Mouse (Mus musculus) spleen, adult 18-20 months (tissue): ENCODE results near the gene Klf13.

Source experiments
- DNase-seq, 2 experiments: peaks; one replicate each; pipeline ENCODE4 v3.0.0; 2022; ENCODE audit warnings: mixed read lengths in 2 of 2

Klf13 gene

DNA sequence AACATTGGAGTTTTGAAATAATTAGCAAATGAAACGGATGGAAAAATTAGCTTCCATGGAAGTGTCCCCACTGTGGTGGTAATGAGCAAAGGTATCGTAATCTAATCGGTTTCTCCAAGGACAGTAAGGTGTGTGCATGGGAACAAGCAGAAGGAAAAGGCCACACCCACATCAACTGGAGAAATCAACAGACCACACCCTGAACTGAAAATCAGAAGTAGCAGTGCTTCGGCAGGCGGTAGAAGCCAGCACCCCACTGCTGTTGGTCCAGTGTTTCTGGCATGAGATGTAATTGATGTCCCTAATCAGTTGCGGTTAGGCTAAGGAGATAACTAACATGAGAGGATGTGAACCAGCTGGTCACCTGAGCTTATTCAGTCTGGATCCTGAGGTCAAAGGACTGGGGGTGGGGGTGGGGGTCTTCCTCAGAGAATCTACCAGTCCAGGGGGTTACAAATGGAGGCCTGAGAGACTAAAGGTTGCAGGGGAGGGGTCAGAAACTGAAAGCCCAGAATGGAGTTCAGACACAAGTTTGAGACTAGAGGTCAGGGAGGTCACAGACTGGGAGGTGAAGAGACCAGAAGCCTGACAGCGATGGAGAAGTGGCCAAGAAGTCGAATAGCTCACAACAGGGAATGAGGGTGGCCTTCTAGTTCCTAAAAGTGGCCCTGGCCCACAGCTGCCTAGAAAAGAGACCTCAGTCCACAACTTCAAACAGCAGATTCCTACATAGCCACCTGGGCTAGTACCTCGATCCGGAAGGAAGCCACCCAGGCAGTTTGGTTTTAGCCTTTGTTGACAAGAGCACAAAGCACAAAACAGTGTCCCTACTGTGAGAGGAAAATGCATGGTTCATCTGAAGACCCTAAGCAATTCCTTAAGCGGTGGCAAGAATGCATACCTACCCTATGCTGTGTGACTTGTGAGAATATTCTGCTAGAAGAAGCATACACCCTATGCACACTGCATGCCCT lies 9.1 kb upstream of the Klf13 start:
- DNase-seq: no peak

DNA sequence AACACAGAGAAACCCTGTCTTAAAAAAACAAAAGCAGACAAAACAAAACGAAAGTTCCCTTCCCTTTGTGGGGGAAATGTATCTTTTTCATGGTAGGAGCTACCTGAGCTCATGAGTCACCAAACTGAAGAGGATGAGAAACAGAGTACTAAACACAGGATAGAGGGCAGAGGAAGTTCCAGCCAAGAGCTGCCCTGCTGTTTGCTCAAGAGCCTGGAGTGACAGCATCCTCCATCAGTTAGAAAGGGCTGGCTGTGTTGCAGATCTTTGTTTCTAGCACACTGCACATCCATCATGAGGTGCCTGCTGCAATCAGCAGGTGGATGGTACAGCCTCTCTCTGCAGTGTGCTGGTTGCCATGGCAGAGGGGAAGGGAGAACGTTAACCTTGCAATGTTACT lies 5.2 kb upstream of the Klf13 start:
- no peak for DNase-seq

DNA sequence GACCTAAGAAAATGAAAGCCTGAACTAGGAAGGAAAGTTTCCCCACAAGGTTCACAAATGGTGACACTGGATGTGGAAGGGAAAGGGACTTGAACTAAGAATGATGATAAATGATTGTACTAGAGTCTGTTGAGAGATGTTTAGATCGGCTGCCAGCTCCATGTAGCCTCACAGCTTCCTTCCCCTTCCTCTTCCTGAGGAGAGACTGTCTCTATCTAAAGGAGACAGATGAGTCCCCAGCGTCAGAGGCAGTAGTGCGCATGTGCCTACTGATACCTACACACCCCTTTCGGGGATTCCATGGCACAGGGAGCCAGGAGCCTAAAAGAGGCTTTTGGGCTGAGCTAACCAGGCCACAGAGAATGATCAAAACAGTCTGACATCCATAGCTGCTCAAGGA lies 2.8 kb upstream of the Klf13 start:
- DNase-seq: no peak

DNA sequence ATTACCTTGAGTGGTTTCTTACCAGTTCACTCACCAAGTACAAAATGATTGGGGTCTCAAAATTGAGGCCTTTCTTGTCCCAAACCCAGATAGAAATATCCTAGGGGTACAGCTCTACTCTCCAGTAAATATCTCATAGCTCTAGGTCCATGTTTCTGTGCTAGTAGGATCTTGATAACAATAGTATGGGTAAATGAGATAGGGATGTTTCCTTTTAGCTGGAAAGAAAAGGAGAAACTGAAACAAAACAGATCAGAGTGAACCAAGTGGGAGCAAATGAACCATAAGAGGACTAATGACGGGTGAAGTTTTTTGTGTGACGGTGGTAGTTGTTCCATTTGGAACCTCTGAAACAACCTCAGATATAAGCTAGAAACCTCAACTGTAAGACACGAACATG lies 2.3 kb upstream of the Klf13 start:
- DNase-seq: no peak

DNA sequence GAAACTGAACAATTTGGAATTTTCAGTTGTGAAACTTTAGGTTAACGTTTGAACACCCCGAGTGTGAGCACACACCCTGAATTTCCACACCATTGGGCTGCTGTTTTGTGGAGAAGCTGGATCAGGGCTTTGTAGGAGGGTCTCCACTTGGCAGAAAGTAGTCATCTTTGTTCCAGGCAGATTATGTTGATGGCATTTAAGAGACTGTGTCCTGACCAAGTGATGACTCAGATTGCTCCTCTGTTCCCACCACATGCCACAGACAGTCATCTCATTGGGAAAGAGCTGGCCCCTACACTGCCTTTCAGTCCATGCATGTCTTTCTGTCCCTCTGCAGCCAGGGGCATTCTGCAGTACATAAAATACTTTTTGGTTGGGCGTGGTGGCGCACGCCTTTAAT lies 1.6 kb upstream of the Klf13 start:
- DNase-seq: no peak

DNA sequence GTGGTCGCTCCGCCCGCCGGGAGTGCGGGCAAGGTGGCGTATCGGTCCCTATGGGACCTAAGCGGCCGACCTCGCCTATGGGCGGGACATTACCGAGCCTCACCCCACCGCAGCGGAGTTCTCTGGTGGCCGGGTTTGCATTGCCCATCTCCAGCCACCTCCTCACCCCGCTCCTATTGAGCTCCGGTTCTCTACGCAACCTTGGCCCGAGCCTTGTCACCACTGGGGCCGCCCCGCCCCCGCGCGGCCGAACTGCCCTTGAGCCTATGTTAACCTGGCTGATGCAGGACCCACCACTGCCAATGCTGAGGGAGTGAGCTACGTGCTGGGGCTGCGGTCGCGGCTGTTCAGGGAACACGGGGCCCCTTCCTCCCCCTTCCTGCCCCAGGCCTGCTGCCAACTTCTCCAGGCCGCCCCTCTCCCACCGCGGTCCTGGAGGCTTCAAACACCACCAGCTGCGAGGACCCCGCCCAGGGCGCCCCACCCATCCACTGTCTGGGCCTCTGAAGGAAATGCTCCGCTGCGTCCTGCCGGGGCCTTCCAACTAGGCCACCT lies 759 bp upstream of the Klf13 start:
- DNase-seq: peak; percentile 79 to 86

DNA sequence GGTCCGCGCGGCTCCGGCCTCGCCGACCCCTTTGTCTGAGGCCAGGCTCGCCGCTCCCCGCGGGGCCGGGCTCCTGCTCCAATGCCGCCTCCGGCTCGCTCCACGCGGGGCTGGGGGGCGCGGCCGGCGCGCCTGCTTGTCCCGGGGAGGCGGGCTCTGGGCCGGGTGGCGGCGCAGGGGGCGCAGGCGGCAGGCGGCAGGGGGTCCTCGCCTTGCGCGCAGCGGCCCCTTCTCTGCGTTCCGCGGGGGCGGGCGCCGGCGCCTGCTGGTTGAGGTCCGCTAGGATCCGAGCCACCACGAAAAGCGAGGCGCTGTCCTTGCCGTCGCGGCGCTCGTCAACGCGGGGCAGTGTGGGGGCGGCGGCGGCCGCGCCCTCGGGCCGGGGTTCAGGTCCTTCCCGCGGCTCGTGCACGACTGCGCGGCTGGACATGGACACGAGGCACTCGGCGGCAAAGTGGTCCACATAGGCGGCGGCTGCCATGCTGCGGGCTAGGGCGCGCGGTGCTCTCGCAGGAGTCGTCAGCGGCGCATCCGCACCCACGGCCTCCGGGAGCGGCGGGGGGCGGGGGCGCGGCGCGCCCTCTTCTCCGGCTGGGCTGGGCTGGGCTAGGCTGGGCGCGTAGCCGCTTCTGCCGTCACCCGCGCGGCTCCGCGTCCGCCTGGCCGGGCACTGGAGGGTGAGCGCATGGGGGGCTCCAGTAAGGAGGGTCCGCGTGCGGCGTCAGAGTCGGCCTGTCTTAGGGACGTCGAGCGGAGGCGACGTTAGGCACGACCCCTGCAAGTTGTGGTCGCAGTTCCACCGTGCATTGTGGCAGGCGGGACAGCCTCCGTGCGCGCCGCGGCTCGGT lies 425 bp downstream of the Klf13 start:
- DNase-seq: peak in 1 of 2 experiments; percentile 67

DNA sequence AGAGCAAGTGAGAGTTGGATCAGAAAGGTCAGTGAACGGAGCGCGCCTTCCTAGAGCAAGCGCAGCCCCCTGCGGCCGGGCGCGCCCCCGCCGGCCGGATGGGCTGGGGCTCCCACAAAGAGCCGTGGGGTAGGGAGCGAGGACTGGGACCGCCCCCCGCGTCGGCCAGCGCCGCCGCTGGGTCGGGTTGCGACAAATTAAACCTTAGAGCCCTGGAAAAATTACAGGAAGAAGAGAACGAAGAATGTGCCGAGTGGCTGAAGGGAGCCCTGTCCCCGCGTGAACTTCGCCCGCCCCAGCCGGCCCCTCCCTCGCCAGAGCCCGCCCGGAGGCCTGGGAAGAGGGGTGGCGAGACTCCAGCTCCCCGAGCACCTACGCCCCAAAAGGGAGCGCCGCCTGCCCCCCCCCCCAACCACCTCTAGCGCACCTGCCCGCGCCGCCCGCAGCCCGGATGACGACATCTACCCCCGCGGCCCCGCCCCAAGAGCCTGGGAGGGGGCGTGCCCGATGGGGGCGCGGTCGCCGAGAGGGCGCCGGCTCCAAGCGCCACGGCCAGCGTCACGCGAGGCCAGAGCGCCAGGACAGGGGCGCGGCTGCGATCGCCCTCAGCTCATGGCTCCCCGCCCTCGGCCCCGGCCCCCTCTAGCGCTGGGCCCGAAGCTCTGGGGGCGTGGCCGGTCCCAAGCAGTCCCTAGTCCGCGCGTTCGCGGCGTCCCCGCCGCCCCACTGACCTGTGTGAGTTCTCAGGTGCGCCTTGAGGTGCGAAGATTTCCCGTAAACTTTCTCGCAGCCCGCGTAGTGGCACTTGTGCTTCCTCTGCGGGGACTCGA lies 1.3 kb downstream of the Klf13 start:
- peak; percentile 87 to 93 for DNase-seq

DNA sequence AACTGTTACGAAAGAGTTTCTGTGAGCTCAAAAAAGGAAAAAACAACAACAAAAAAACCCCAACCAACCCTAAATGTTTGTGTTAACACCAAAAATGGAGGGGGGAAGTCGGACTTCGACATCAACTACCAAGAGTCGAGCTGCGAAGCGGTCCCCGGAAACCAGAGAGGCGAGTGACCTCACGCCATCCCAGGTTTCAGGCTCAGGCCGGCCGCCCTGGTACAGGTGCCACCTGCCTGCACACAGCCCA lies 1.8 kb downstream of the Klf13 start:
- DNase-seq: no peak

DNA sequence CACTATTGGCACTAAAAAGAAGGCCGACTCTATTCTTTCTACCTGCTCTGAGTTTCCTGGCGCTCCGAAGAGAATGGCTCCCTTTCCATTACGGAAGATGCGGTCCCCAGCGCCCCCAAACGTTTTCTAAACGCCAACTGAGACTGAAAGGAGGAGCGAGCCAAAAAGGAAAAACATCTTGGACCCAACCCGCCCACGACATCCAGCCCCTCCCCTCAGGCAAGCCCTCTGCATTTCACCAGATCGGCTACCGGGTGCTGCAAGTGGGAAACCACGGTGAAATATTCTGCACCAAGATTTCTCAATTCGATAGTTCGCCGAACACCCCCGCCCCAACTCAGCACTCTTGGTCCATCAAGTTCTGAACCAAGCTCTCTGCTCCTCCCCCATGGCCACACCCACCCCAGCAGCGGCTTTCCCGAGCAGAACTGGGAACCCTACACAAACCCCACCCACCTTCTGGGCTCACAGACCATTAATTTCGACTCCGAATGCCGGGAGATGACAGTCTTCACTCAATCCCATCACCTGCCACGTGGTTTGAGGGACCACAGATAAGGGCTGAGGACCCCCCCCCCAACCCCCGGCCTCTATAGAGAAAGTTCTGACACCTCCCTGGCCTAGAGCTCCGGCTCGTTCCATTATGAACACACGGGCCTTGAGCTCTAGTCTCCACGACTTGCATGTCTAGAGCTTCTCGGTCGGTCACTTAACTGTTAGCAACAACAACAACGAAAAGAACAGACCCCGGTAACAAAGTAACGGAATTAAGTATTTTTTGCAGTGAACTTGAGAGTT lies 2.3 kb downstream of the Klf13 start:
- DNase-seq: peak; percentile 78 to 82

DNA sequence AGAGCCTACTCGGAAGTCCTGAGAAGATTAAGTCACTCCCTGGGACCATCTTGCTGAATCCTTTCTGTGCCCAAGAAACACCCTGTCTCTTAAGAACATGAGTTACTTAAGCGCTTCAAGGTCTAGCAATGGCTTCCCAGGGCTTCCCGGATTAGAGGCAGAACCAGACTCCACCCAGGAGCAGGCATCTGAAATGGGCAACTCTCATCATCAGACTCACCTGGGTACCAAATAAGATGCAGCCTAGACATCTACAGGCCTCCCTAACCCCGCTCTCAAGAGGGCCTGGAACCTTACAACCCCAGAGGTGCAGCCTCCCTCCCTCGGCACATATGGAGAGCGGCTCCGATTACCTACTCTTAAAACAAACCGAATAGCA lies 2.9 kb downstream of the Klf13 start:
- no peak for DNase-seq

DNA sequence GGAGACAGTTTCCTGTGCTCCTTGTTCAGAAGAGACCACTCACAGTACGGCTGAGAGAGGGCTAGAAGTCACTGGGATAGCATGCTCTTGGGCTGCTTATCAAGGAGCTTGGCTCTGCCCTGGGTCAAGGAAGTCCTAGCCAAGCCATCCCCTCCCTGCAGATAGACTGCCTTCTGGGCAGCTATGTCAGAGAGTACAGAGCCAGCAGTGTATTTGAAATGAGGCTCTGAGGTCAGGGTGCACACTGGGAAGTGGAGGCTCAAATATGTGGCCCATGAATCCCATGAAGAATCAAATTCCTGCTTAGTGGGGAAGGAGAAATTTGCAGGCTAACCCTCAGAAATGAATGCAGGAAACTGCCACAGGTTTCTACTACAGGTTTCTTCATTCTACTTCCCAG lies 4.2 kb downstream of the Klf13 start:
- no peak for DNase-seq

DNA sequence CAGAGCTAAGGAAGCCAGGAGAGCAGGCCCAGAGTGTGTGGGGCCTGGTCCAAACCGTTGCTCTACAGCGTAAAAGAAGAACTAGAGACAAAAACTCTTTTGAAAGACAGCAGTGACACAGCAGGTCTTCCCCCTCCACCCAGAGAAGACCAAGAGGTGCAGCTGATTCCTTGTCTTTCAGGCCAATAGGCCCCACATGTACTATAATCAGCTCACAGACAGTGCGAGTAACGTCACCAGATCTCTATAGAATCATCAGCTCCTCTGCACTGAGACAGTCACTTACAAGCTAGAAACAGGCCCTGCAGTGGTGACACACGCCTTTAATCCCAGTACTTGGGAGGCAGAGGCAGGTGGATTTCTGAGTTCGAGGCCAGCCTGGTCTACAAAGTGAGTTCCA lies 4.8 kb downstream of the Klf13 start:
- DNase-seq: no peak

DNA sequence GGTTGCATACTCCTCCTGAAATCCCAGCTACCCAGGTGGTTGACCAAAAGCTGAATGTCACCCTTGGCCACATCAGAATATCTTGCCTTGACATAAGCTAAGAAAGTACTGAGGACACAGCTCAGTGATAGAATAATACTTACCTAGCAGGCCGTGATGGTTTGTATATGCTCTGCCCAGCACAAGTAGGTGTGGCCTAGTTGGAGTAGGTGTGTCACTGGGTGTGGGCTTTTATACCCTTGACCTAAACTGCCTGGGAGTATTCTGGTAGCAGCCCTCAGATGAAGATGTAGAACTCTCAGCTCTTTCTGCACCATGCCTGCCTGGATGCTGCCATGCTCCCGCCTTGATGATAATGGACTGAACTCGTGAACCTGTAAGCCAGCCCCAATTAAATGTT lies 6.3 kb downstream of the Klf13 start:
- no peak for DNase-seq

DNA sequence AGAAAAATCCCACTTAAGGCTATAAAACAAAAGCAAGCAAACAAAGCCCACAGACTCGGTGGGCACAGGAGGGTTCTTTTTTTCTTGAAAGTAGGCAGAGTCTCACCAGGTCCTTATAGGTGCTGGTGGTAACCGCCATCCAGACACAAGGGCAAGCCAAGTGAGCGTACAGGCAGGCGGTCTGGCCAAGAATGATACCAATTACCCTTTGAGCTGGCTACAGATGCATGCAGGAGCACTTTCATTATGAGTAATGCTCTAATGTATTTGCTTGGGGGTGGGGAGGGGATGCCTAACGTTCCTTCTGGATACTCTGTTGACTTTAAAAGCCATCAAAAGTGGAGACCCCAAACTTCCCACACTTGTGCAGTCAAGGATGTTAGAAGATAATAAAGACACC lies 7.9 kb downstream of the Klf13 start:
- DNase-seq: no peak

DNA sequence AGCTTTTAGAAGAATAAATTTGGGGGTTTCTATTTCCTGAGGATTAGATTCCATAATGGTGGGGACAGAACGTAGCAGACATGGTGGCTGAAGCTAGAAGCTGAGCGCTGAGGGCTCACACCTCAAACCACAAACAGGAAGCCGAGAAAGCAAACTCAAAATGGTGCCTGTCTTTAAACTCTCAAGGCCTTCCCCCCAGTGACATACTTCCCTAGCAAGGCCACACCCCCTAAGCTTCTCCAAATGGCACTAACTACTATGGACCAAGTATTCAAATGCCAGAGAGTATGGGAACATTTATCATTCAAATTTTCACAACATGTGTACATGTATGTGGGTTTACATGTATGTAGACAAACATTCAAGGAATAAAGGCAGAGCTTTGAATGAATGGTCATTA lies 8.6 kb downstream of the Klf13 start:
- peak in 1 of 2 experiments; percentile 16 for DNase-seq

DNA sequence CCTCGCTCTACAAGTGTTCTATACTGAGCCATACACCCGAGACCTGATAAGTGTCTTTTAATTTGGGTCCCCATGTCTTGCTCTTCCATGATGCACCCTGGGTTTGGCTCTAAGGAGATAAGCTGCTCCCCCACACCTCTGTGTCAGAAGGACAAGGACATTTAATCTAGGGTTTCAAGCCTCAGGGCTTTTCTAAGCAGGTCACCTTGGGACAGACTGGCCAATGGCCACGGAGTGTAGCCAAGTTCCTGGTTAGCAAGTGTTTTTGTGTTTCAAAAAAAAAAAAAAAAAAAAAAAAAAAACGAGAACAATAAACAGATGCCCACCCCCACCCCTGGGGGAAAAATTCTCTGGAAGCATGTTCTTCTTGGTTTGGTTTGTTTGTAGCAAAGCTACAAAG lies 9.6 kb downstream of the Klf13 start:
- no peak for DNase-seq

DNA sequence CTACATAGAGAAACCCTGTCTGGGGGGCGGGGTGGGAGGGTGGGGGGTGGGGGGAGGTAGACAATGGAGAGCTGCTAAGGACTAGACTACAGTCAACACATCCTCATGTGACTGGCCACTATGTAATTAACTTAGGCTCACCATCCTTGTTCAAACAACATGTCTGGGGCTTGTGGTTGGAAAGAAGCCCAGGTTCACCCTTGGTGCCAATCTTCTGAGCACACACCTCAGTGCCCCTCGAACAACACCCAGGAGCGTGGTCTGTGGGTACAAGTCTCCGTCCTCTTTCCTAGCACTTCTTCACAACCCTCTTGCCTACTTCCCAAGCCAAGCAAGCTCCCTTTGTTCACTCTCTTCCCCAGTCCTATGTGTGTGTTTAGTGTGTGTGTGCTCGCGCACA lies 11.6 kb downstream of the Klf13 start:
- no peak for DNase-seq

DNA sequence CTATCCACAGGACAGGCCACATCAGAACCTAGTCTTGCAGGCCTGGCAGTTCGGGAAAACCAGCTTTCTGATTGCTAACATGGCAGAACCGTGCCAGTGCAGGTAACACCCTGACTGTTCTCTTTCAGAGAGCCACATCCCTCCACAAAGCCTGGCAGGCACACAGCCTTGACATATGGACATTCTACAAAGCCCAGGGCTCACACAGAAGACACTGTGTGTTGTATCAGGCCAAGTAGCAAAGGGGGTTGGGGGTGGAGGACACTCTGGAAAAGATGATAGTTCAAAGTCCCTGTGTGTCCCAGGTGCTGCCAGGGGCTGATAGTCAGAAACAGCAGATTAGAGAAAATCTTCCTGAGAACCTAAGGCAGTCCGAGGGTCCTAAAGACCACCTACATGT lies 12.2 kb downstream of the Klf13 start:
- no peak for DNase-seq

DNA sequence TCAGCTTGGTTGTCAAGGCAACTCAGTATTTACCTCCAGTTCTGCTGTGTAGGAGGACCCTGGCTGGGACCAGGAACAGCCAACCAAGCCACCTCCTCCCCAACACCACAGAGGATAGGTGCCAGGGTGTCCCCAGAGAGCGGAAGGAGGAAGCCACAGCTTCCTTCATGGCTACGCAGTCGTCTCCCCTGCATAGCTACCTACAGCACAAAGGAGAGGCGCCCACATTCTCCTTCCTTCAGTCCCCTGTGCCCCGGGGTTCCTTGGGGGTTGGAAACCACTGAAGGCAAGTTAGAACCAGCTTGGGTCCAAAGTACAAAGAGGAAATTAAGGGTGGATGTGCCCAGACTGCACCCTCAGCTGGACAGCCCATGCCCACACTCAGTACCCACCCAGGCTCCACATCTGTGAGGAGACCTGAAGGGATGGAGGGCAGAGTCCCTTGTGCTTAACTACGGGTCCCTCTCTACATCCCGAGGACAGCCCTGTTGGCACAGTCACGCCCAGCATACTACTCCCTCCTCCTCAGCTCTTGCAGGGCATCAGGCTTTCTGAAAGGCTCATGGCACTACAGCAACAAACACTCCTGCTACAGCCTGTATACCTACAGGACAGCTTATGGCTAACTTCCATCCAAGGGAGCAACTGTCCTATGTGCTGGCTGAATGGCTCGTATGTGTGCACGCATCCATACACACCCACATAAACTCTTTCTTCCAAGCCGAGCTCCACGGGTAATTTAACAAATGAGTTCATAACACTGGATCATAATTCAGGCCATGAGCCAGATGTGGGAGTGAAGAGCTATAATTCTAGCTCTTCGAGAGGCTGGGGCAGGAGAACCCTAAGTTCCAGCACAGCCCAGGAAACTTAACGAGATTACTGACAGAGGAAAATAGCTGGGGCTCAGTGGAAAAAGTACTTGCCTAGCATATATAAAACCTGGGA lies 13.0 kb downstream of the Klf13 start:
- peak; percentile 55 to 64 for DNase-seq
